Mouse (Mus musculus) spleen, postnatal 14 days (tissue): ENCODE data around the gene Psen1.

ENCODE experiments used
- DNase-seq, 2 experiments: peaks; one replicate each; pipeline ENCODE4 v3.0.0; 2021 to 2022; ENCODE audit warnings: low spot score in 2 of 2

The Psen1 gene

GRCm38 (mm10) chr12:83723037-83723436 is 35.1 kb downstream of the Psen1 start:
- DNase-seq = no peak

GRCm38 (mm10) chr12:83726510-83727308 is 38.8 kb downstream of the Psen1 start:
- DNase-seq = no peak

- no peak for DNase-seq
Measured at GRCm38 (mm10) chr12:83732225-83732624, 44.3 kb downstream of the Psen1 start.

GRCm38 (mm10) chr12:83734047-83734446 is 46.1 kb downstream of the Psen1 start:
- no peak for DNase-seq

- no peak for DNase-seq
Measured at GRCm38 (mm10) chr12:83736236-83736635, 48.3 kb downstream of the Psen1 start.

- no peak for DNase-seq
Measured at GRCm38 (mm10) chr12:83738651-83739050, 50.7 kb downstream of the Psen1 start.

- no peak for DNase-seq
Measured at GRCm38 (mm10) chr12:83741722-83742121, 53.8 kb downstream of the Psen1 start.

GRCm38 (mm10) chr12:83742834-83743233 is 54.9 kb downstream of the Psen1 start:
- no peak for DNase-seq

- no peak for DNase-seq
Measured at GRCm38 (mm10) chr12:83743712-83744111, 55.8 kb downstream of the Psen1 start.

- DNase-seq = no peak
Measured at GRCm38 (mm10) chr12:83749186-83749585, 61.2 kb downstream of the Psen1 start.

GRCm38 (mm10) chr12:83752495-83752894 is 64.5 kb downstream of the Psen1 start:
- no peak for DNase-seq

- no peak for DNase-seq
Measured at GRCm38 (mm10) chr12:83758735-83759134, 70.8 kb downstream of the Psen1 start.

- DNase-seq = no peak
Measured at GRCm38 (mm10) chr12:83760201-83760600, 72.2 kb downstream of the Psen1 start.

- no peak for DNase-seq
Measured at GRCm38 (mm10) chr12:83762706-83763105, 74.8 kb downstream of the Psen1 start.

GRCm38 (mm10) chr12:83763311-83764043 is 75.5 kb downstream of the Psen1 start, which contains the start of gene Papln:
Gene Papln (plus strand): TSS chr12:83763634.
- no peak for DNase-seq

- no peak for DNase-seq
Measured at GRCm38 (mm10) chr12:83764044-83764365, 76.1 kb downstream of the Psen1 start.

- no peak for DNase-seq
Measured at GRCm38 (mm10) chr12:83764519-83764918, 76.6 kb downstream of the Psen1 start.

GRCm38 (mm10) chr12:83765965-83766603 is 78.1 kb downstream of the Psen1 start:
- DNase-seq = no peak

- no peak for DNase-seq
Measured at GRCm38 (mm10) chr12:83767833-83768232, 79.9 kb downstream of the Psen1 start.

- DNase-seq = no peak
Measured at GRCm38 (mm10) chr12:83768235-83768899, 80.4 kb downstream of the Psen1 start.

GRCm38 (mm10) chr12:83770418-83771256 is 82.7 kb downstream of the Psen1 start:
- DNase-seq = peak in 1 of 2 experiments; percentile 35
